Mouse (Mus musculus) hindbrain, embryonic 13.5 days (tissue): Measurements from ENCODE around the gene Tsfm. TPM values are rescaled to one million over a fixed set of nuclear protein-coding genes. Genes with fewer than 3 reads are reported as not detected.

Experiments used
- ATAC-seq: fragments of 200-750 bp; cut with Nextera tagmentation; 2 replicates; pipeline ENCODE4 v1.8.0; 2017; ENCODE audit warnings: moderate TSS enrichment; ENCODE audit not compliant: low FRiP score
- H3K27ac ChIP-seq: fragments of 300-500 bp; sonication (generic); 2 replicates; pipeline ENCODE4 v1.5.1; 2015; ENCODE audit warnings: inconsistent platforms, mild to moderate bottlenecking, moderate library complexity
- H3K27me3 ChIP-seq: fragments of 300-500 bp; sonication (generic); 2 replicates; pipeline ENCODE4 v1.6.1; 2015; ENCODE audit warnings: mild to moderate bottlenecking, inconsistent platforms
- H3K36me3 ChIP-seq: fragments of 300-500 bp; sonication (generic); 2 replicates; pipeline ENCODE4 v1.6.1; 2015; ENCODE audit warnings: mild to moderate bottlenecking, inconsistent platforms
- H3K4me1 ChIP-seq: fragments of 300-500 bp; sonication (generic); replicated peaks from 2 replicates; pipeline ENCODE4 v1.6.1; 2015; ENCODE audit warnings: inconsistent platforms
- H3K4me2 ChIP-seq: fragments of 300-500 bp; sonication (generic); 2 replicates; pipeline ENCODE4 v1.6.1; 2015; ENCODE audit warnings: inconsistent platforms, mild to moderate bottlenecking, moderate library complexity
- H3K4me3 ChIP-seq: fragments of 300-500 bp; sonication (generic); 2 replicates; pipeline ENCODE4 v1.5.1; 2015; ENCODE audit warnings: mild to moderate bottlenecking, inconsistent platforms
- H3K9ac ChIP-seq: fragments of 300-500 bp; sonication (generic); 2 replicates; pipeline ENCODE4 v1.6.1; 2015; ENCODE audit warnings: mild to moderate bottlenecking, inconsistent platforms
- H3K9me3 ChIP-seq: fragments of 300-500 bp; sonication (generic); 2 replicates; pipeline ENCODE4 v1.6.1; 2016; ENCODE audit warnings: inconsistent platforms
- WGBS: fragments of 180-500 bp; shearing (Covaris S2); methylation state at CpG from one replicate; pipeline ENCODE4 v1.1.7; 2015; 5-methylcytosine and 5-hydroxymethylcytosine counted together
- microRNA counts: library from miRNA; unstranded; fragments of <30 nt; microRNA quantifications from one replicate; lab custom pipeline; 2016
- microRNA-seq: library from miRNA; unstranded; fragments of <30 nt; microRNA quantifications from one replicate; pipeline ENCODE4, GENCODE M21; 2016
- polyA plus RNA-seq: library from polyadenylated mRNA; unstranded; fragments of >200 nt; fragmentation: Nextera tagmentation; extraction: Ambion mirVana; gene quantifications from 2 replicates; pipeline ENCODE4 v1.2.1, GENCODE M21; 2015

Tsfm gene
- polyA plus RNA-seq, 1 experiment from 2014 or later: 63.4 TPM

GRCm38 (mm10) chr10:126961757-126962156 is 68.9 kb downstream of the Tsfm start:
- no peak for ATAC-seq
- no peaks in the 10 kb centered on the region for H3K36me3 ChIP-seq
- H3K9ac ChIP-seq: no peak overlapping the region
- peaks cover 76% of the 10 kb centered on the region for H3K27me3 ChIP-seq
- no peak overlapping the region for H3K4me3 ChIP-seq
- peaks cover 23% of the 10 kb centered on the region for H3K4me1 ChIP-seq
- H3K27ac ChIP-seq: 0 out of 2 replicates have a peak overlapping the region, but pooled peaks have one; percentile 4
- 0 out of 2 replicates have a peak overlapping the region, but pooled peaks have one; percentile 2 for H3K4me2 ChIP-seq
- WGBS: 59% methylated on average over 10 of the region's 10 CpGs
- no peaks in the 10 kb centered on the region for H3K9me3 ChIP-seq

MicroRNAs within 50 kb of the gene (microRNA counts, 519-probe panel; counts per million panel counts)
- microRNA mmu-miR-26a (lab: Ali Mortazavi, UCI) (3,000 counts per million, percentile 33 among the panel's probes with 10 or more counts), microRNA mmu-miR-546 (lab: Ali Mortazavi, UCI) (51.3 counts per million)

Small RNA genes lying within 50 kb of the gene (microRNA-seq; reads per million reads assigned to microRNA genes)
- 21.9 reads per million, percentile 31 among the genes with 10 or more reads in this experiment for gene Mir26a-2
- not detected for gene Mir546

Other genes with a start within 250 kb of the Tsfm start
- gene Atp23, start 129.5 kb downstream of the Tsfm start, polyA plus RNA-seq: 10.6 and 10.9 TPM in 2 replicates
- 18.9 and 19.8 TPM in 2 replicates for gene Ctdsp2, start 52.1 kb downstream of the Tsfm start, polyA plus RNA-seq
- 5.5 and 5.9 TPM in 2 replicates for gene Avil, start 30.1 kb downstream of the Tsfm start, polyA plus RNA-seq
- 21.6 and 22.8 TPM in 2 replicates for gene Mettl1, start 10.6 kb upstream of the Tsfm start, polyA plus RNA-seq
- gene Eef1akmt3, start 10.7 kb upstream of the Tsfm start, polyA plus RNA-seq: 0.12 and 0.28 TPM in 2 replicates
- 0.23 and 0.27 TPM in 2 replicates for gene Cyp27b1, start 17.4 kb upstream of the Tsfm start, polyA plus RNA-seq
- 5.8 and 5.9 TPM in 2 replicates for gene March9, start 29.3 kb upstream of the Tsfm start, polyA plus RNA-seq
- 1,183 and 1,237 TPM in 2 replicates for gene Cdk4, start 32.7 kb upstream of the Tsfm start, polyA plus RNA-seq
- 122 and 129 TPM in 2 replicates for gene Tspan31, start 39.4 kb upstream of the Tsfm start, polyA plus RNA-seq
- 3.0 and 3.1 TPM in 2 replicates for gene Agap2, start 44.4 kb upstream of the Tsfm start, polyA plus RNA-seq
- gene Os9, start 90.3 kb upstream of the Tsfm start, polyA plus RNA-seq: 144 and 146 TPM in 2 replicates
- 40.6 and 42.3 TPM in 2 replicates for gene B4galnt1, start 134.4 kb upstream of the Tsfm start, polyA plus RNA-seq
- 1.0 and 1.1 TPM in 2 replicates for gene Slc26a10, start 149.8 kb upstream of the Tsfm start, polyA plus RNA-seq
- gene Arhgef25, start 159.2 kb upstream of the Tsfm start, polyA plus RNA-seq: 28.4 and 30.7 TPM in 2 replicates
- gene Dtx3, start 164.9 kb upstream of the Tsfm start, polyA plus RNA-seq: 211 and 221 TPM in 2 replicates
- 20.0 and 22.1 TPM in 2 replicates for gene Pip4k2c, start 180.7 kb upstream of the Tsfm start, polyA plus RNA-seq
- 86.3 and 88.5 TPM in 2 replicates for gene Kif5a, start 232.5 kb upstream of the Tsfm start, polyA plus RNA-seq
- gene Dctn2, start 235.5 kb upstream of the Tsfm start, polyA plus RNA-seq: 308 and 330 TPM in 2 replicates